Mouse (Mus musculus) adrenal gland, postnatal 10 days (tissue): Measurements from ENCODE around the gene Ttyh3. TPM values are rescaled to one million over a fixed set of nuclear protein-coding genes. Genes with fewer than 3 reads are reported as not detected.

Experiments
- DNase-seq: peaks from one replicate; pipeline ENCODE4 v3.0.0; 2021; ENCODE audit warnings: mixed read lengths
- total RNA-seq, 2 experiments: library from RNA; stranded (reverse); gene quantifications; 2 replicates each; pipeline ENCODE4 v1.2.3; 2021

Gene Ttyh3
- total RNA-seq, 2 experiments from 2014 or later: 79.8 to 108 TPM

GRCm38 (mm10) chr5:140575381-140575866 lies 73.4 kb downstream of the Ttyh3 start:
- peak; percentile 26 for DNase-seq

- DNase-seq: peak; percentile 63
Measured at GRCm38 (mm10) chr5:140572611-140573010, 76.2 kb downstream of the Ttyh3 start.

- DNase-seq: peak; percentile 79
Measured at GRCm38 (mm10) chr5:140571673-140572072, 77.2 kb downstream of the Ttyh3 start.

GRCm38 (mm10) chr5:140571201-140571600 lies 77.6 kb downstream of the Ttyh3 start:
- DNase-seq: no peak

Other genes with a start within 250 kb of the Ttyh3 start
- gene Eif3b, start 229.7 kb downstream of the Ttyh3 start, total RNA-seq: 100 to 1,000 TPM; 132 to 140 TPM
- under 1 TPM in 1 of 2 experiments, not detected in 1; 0.15 TPM for gene Gm4869, start 203.4 kb downstream of the Ttyh3 start, total RNA-seq
- 10 to 100 TPM; 10.9 to 13.9 TPM for gene Chst12, start 143.5 kb downstream of the Ttyh3 start, total RNA-seq
- not detected for gene Grifin, start 84.0 kb downstream of the Ttyh3 start, total RNA-seq
- 10 to 100 TPM; 18.2 to 24.6 TPM for gene Lfng, start 41.7 kb downstream of the Ttyh3 start, total RNA-seq
- 10 to 100 TPM; 18.9 to 23.6 TPM for gene Iqce, start 53.3 kb upstream of the Ttyh3 start, total RNA-seq
- 10 to 100 TPM; 15.4 to 17.0 TPM for gene Brat1, start 56.0 kb upstream of the Ttyh3 start, total RNA-seq
- gene Amz1, start 75.1 kb upstream of the Ttyh3 start, total RNA-seq: 1 to 10 TPM in 1 of 2 experiments, under 1 TPM in 1; 0.54 to 1.5 TPM
- gene Gna12, start 181.4 kb upstream of the Ttyh3 start, total RNA-seq: 100 to 1,000 TPM; 113 to 121 TPM